Mouse (Mus musculus) splenic B cell, adult 2 months (primary cell): ENCODE measurements around the gene Ubtd1.

Source experiments
- DNase-seq: peaks from one replicate; pipeline ENCODE4 v3.0.0-alpha.2; 2011; ENCODE audit warnings: low read depth, low spot score
- H3K27me3 ChIP-seq: 2 replicates; pipeline ENCODE4 v1.6.1; 2012; ENCODE audit warnings: mild to moderate bottlenecking, low read length, moderate library complexity, mixed read lengths; ENCODE audit not compliant: control insufficient read depth, poor library complexity, insufficient read depth, severe bottlenecking
- H3K36me3 ChIP-seq: 2 replicates; pipeline ENCODE4 v1.6.1; 2012; ENCODE audit warnings: mild to moderate bottlenecking, low read length, moderate library complexity, mixed read lengths; ENCODE audit not compliant: control insufficient read depth, poor library complexity, insufficient read depth, severe bottlenecking

Gene Ubtd1

GRCm38 (mm10) chr19:41981595-41981927, at the start of gene Ubtd1:
TSS of gene Ubtd1 (plus strand) at chr19:41981763.
- H3K27me3 ChIP-seq, result no peaks in the 10 kb centered on the region
- H3K36me3 ChIP-seq, result no peaks in the 10 kb centered on the region
- no peak for DNase-seq

DNA sequence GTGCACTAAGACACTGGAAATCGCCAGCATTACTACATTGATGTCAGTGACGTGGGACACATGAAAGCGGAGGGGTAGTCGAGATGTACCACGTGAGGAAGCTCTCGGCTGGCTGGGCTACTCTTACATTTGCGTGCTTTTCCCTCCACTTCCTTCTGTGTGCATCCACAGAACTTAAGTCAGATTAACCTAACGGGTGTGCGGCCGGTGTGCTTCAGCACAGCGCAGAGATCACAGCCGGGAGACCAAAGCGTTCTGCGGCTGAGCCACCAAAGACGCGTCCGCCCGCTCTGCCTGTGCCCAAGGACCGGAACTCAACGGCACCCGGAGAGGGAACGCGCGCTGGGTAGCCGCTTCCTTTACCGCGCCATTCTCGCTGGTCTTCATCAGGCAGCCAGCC, 48.9 kb upstream of the Ubtd1 start:
- H3K27me3 ChIP-seq, result no peaks in the 10 kb centered on the region
- DNase-seq, result peak; percentile 74

GRCm38 (mm10) chr19:41933179-41934086, 48.1 kb upstream of the Ubtd1 start, which contains the start of the genes Exosc1 and Zdhhc16:
TSS of gene Exosc1 (minus strand) at chr19:41933423.
TSS of gene Zdhhc16 (plus strand) at chr19:41933480.
- Histone ChIP-seq H3K36me3 (0 out of 2 replicates have a peak, but pooled peaks cover 4% of the 10 kb centered on the region), H3K27me3 (no peaks in the 10 kb centered on the region)
- DNase-seq, result peak; percentile 98

More for the DNA sequence above, 48.9 kb upstream of the Ubtd1 start:
- H3K36me3 ChIP-seq, result peaks cover 4% of the 10 kb centered on the region; the same call in 1 of the 2 replicates

DNA sequence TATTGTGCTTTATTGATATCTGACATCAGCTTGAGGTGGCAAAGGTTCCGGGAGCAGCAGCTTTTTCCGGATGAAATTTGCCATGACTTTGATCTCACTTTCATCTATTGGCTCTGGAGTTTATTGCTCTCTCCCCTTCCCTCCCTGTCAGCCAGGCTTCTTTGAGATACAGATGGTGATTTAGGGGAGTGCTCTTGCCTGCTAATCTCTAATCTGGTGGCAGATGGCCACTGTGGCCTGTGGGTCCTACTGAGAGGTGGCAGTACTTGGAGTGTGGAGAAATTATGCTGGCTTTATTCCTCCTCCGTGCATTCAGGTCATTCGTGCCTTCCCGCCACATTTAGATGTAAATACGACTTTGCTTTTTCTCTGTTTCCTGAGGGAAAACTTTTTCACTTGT, 47.4 kb upstream of the Ubtd1 start:
- DNase-seq, result no peak

DNA sequence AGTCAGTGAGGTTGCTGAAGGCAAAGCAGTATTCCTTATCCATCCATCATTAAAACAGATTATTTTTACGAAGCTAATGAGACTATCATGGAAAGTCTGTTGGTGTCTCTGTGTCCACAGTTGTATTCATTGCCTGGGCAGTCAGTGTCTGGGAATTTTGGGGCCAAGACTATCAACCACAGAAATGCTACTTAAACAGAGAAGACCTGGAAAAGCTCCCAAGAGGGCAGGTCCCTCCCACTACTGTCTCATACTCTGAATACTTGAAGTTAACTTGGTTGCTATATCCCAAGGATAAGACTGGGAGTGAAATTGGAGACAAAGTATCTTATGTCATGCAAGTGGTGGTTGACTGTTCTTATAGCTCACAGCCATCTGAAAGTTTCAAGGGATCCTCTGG, 45.6 kb upstream of the Ubtd1 start:
- peaks cover 3% of the 10 kb centered on the region; the same call in 1 of the 2 replicates for H3K36me3 ChIP-seq
- H3K27me3 ChIP-seq, result no peaks in the 10 kb centered on the region
- DNase-seq, result no peak

More for the DNA sequence above, 47.4 kb upstream of the Ubtd1 start:
- Histone ChIP-seq H3K27me3 (no peaks in the 10 kb centered on the region), H3K36me3 (0 out of 2 replicates have a peak, but pooled peaks cover 2% of the 10 kb centered on the region)

- H3K36me3 ChIP-seq, result peaks cover 4% of the 10 kb centered on the region
- DNase-seq, result no peak
- H3K27me3 ChIP-seq, result no peaks in the 10 kb centered on the region
These were observed 43.0 kb upstream of the Ubtd1 start for GRCm38 (mm10) chr19:41938539-41938938.

GRCm38 (mm10) chr19:41943841-41944240, 37.7 kb upstream of the Ubtd1 start:
- peaks cover 16% of the 10 kb centered on the region for H3K36me3 ChIP-seq
- H3K27me3 ChIP-seq, result no peaks in the 10 kb centered on the region
- DNase-seq, result no peak

GRCm38 (mm10) chr19:41952287-41952686, 29.3 kb upstream of the Ubtd1 start:
- DNase-seq, result peak; percentile 28
- no peaks in the 10 kb centered on the region for H3K27me3 ChIP-seq
- H3K36me3 ChIP-seq, result peaks cover 6% of the 10 kb centered on the region

DNA sequence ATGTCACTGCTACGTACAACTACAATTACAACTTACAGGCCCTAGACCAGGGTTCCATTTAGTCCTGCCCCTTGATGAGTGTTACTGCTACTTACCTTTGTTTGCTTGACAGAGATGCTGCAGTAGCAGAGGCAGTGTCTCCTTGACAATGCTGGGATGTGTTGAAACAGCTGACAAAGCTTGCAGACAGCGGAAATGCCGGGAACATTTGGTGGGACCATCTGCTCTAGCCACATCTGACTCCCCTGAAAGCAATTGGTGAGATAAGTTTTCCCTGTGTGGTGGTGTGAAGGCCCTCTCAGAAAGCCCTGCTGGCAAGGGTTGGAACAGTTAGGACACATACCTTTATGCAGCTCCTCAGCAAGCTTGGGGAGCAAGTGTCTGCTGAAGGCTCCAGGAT, 28.0 kb upstream of the Ubtd1 start:
- H3K27me3 ChIP-seq, result no peaks in the 10 kb centered on the region

DNA sequence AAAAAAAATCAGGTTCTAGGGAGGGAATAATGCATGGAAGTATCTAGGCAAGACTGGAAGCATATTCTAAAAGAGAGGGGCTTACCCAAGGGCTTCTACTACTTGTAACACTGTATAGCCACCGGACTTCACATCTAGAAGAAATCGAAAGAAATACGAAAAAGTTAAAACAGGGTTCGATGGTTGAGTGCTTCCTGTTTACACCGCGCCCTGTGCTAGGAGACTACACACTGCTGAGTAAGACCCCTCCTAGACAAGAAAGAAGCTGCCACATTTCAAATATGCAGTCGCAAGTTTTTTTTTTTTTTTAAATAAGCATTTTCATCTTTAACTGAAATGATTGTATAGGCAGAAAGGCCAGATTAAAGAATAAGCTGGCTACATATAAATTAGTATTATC, 11.9 kb upstream of the Ubtd1 start:
- DNase-seq, result no peak
- peaks cover 16% of the 10 kb centered on the region for H3K36me3 ChIP-seq
- no peaks in the 10 kb centered on the region for H3K27me3 ChIP-seq

More for the DNA sequence above, 28.0 kb upstream of the Ubtd1 start:
- DNase-seq, result no peak
- H3K36me3 ChIP-seq, result peaks cover 10% of the 10 kb centered on the region

DNA sequence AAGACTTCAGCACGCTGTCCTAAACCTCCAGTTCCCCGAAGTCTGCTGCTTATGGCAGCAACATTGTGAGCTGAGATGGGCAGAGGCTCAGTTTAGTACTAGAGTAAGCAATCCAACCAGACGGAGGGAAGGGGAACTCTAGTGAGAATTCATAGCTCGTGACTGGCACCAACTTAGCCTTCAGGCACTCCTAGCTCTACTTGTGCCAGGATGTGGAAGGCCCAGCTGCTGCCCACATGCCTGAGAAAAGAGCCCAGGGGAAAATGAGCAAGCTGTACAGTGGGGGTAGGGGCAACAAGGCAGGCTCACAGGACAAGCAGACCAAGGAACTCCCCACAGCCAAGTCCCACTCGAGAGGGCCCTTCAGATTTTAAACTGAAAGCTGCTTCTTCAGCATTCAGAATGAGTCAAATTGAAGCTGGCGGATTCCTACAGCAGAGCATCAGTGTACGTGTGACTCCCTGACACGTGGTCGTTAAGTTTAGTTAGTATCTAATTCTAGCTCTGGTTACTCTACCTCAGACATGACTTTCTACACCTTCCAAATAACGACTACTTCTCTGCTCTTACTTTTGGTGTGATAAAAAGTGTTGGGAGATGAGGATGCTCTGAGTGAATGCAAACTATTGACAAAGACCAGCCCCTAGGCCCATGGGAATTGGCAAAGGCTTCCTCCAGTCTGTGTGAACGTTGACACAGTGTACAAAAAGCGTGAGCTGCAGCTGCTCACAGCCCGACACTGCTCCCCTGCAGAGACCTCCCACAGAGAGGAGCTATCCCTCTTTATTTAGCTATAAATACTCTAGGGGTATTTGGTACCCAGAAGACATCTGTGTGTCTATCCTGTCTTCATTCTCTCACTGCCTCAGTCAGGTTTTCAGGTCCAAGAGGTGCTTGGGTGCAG, 7.4 kb upstream of the Ubtd1 start:
- no peak for DNase-seq
- H3K36me3 ChIP-seq, result no peaks in the 10 kb centered on the region
- H3K27me3 ChIP-seq, result no peaks in the 10 kb centered on the region

- DNase-seq, result no peak
- H3K27me3 ChIP-seq, result no peaks in the 10 kb centered on the region
These were observed 1.1 kb upstream of the Ubtd1 start for GRCm38 (mm10) chr19:41980422-41980818.

GRCm38 (mm10) chr19:41980819-41981594, 556 bp upstream of the Ubtd1 start, which contains the start of gene Mms19:
TSS of gene Mms19 (minus strand) at chr19:41981157.
- peak; percentile 99 for DNase-seq
- no peaks in the 10 kb centered on the region for H3K36me3 ChIP-seq
- no peaks in the 10 kb centered on the region for H3K27me3 ChIP-seq

More at GRCm38 (mm10) chr19:41980422-41980818, 1.1 kb upstream of the Ubtd1 start:
- H3K36me3 ChIP-seq, result no peaks in the 10 kb centered on the region
